Mouse (Mus musculus): ENCODE data around the gene Dip2b. TPM values are rescaled to one million over a fixed set of nuclear protein-coding genes. Genes with fewer than 3 reads are reported as not detected.
"Not testable (repeated sequence)": the region's sequence is repeated elsewhere in the genome, so short reads cannot be mapped to it uniquely, and the experiment has no call there.

The Dip2b gene
- polyA plus RNA-seq, 1 experiment from 2014 or later: 21.1 TPM

- H3K36me3 ChIP-seq (ENCODE audit: control insufficient read depth, insufficient read depth): 0 out of 2 replicates have a peak, but pooled peaks cover 4% of the 10 kb centered on the region
- ATAC-seq: no peak
- WGBS: 97% methylated on average over 6 of the region's 6 CpGs
- no peak overlapping the region for H3K4me3 ChIP-seq (replicated peaks; ENCODE audit: low read length)
- no peaks in the 10 kb centered on the region for H3K4me1 ChIP-seq (replicated peaks; ENCODE audit: control insufficient read depth, insufficient read depth, low read length)
- no peaks in the 10 kb centered on the region for H3K27me3 ChIP-seq (replicated peaks; ENCODE audit: control insufficient read depth, insufficient read depth, low read length)
- no peaks in the 10 kb centered on the region for H3K9me3 ChIP-seq (ENCODE audit: control insufficient read depth, low read length)
- H3K4me2 ChIP-seq (ENCODE audit: low read length): no peak overlapping the region
- H3K9ac ChIP-seq (replicated peaks; ENCODE audit: low read depth, low read length): no peak overlapping the region
- no peak overlapping the region for H3K27ac ChIP-seq (ENCODE audit: low read length)
Measured at GRCm38 (mm10) chr15:100241780-100242179, 203.3 kb downstream of the Dip2b start.

DNA sequence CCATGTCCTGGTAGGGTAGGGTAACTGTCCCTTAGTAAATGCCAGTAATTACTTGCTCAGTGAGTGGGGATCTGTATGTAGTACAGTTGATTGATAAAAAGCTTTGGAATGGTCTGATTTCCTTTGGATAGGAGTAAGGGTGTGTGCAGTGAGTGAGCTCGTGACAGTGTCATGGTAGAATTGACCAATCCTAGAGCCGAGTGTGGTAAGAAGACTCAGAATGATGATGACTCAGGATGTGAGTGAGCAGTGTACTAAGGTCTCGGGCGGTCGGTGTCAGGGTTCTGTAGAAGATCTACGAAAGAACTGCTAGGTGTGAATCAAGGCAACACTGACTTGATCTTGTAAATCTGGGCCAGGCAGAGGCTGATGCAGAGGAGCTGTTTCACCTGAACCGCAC lies 207.5 kb downstream of the Dip2b start:
- no peak for ATAC-seq
- H3K4me3 ChIP-seq (replicated peaks; ENCODE audit: low read length): no peak overlapping the region
- no peak overlapping the region for H3K4me2 ChIP-seq (ENCODE audit: low read length)
- H3K9ac ChIP-seq (replicated peaks; ENCODE audit: low read depth, low read length): no peak overlapping the region
- H3K36me3 ChIP-seq (ENCODE audit: control insufficient read depth, insufficient read depth): peaks cover 21% of the 10 kb centered on the region; the same call in 1 of the 2 replicates
- WGBS: 97% methylated on average over 7 of the region's 7 CpGs
- no peak overlapping the region for H3K27ac ChIP-seq (ENCODE audit: low read length)
- H3K9me3 ChIP-seq (ENCODE audit: control insufficient read depth, low read length): no peaks in the 10 kb centered on the region
- no peaks in the 10 kb centered on the region for H3K4me1 ChIP-seq (replicated peaks; ENCODE audit: control insufficient read depth, insufficient read depth, low read length)
- H3K27me3 ChIP-seq (replicated peaks; ENCODE audit: control insufficient read depth, insufficient read depth, low read length): no peaks in the 10 kb centered on the region

GRCm38 (mm10) chr15:100247296-100247695 lies 208.8 kb downstream of the Dip2b start:
- Histone ChIP-seq H3K27me3 (replicated peaks; ENCODE audit: control insufficient read depth, insufficient read depth, low read length) (no peaks in the 10 kb centered on the region), H3K36me3 (ENCODE audit: control insufficient read depth, insufficient read depth) (peaks cover 21% of the 10 kb centered on the region; the same call in 1 of the 2 replicates), H3K4me1 (replicated peaks; ENCODE audit: control insufficient read depth, insufficient read depth, low read length) (no peaks in the 10 kb centered on the region), H3K9ac (replicated peaks; ENCODE audit: low read depth, low read length) (no peak overlapping the region), H3K9me3 (ENCODE audit: control insufficient read depth, low read length) (no peaks in the 10 kb centered on the region), H3K4me3 (replicated peaks; ENCODE audit: low read length) (no peak overlapping the region), H3K4me2 (ENCODE audit: low read length) (no peak overlapping the region), H3K27ac (ENCODE audit: low read length) (no peak overlapping the region)
- WGBS: 93% methylated on average over 9 of the region's 9 CpGs
- ATAC-seq: no peak

GRCm38 (mm10) chr15:100248665-100249433 lies 210.4 kb downstream of the Dip2b start:
- Histone ChIP-seq H3K4me1 (replicated peaks; ENCODE audit: control insufficient read depth, insufficient read depth, low read length) (no peaks in the 10 kb centered on the region), H3K9ac (replicated peaks; ENCODE audit: low read depth, low read length) (no peak overlapping the region), H3K4me3 (replicated peaks; ENCODE audit: low read length) (no peak overlapping the region), H3K27ac (ENCODE audit: low read length) (no peak overlapping the region), H3K4me2 (ENCODE audit: low read length) (no peak overlapping the region), H3K36me3 (ENCODE audit: control insufficient read depth, insufficient read depth) (peaks cover 27% of the 10 kb centered on the region), H3K27me3 (replicated peaks; ENCODE audit: control insufficient read depth, insufficient read depth, low read length) (no peaks in the 10 kb centered on the region), H3K9me3 (ENCODE audit: control insufficient read depth, low read length) (no peaks in the 10 kb centered on the region)
- ATAC-seq: no peak
- 98% methylated on average over 6 of the region's 6 CpGs for WGBS

GRCm38 (mm10) chr15:100251153-100251780 lies 212.8 kb downstream of the Dip2b start:
- WGBS: 89% methylated on average over 6 of the region's 6 CpGs
- H3K4me3 ChIP-seq (replicated peaks; ENCODE audit: low read length): no peak overlapping the region
- no peak overlapping the region for H3K27ac ChIP-seq (ENCODE audit: low read length)
- ATAC-seq: no peak
- peaks cover 39% of the 10 kb centered on the region for H3K36me3 ChIP-seq (ENCODE audit: control insufficient read depth, insufficient read depth)
- H3K9ac ChIP-seq (replicated peaks; ENCODE audit: low read depth, low read length): no peak overlapping the region
- H3K9me3 ChIP-seq (ENCODE audit: control insufficient read depth, low read length): no peaks in the 10 kb centered on the region
- no peaks in the 10 kb centered on the region for H3K27me3 ChIP-seq (replicated peaks; ENCODE audit: control insufficient read depth, insufficient read depth, low read length)
- H3K4me2 ChIP-seq (ENCODE audit: low read length): no peak overlapping the region
- no peaks in the 10 kb centered on the region for H3K4me1 ChIP-seq (replicated peaks; ENCODE audit: control insufficient read depth, insufficient read depth, low read length)

GRCm38 (mm10) chr15:100256386-100256785 lies 217.9 kb downstream of the Dip2b start:
- H3K27me3 ChIP-seq (replicated peaks; ENCODE audit: control insufficient read depth, insufficient read depth, low read length): no peaks in the 10 kb centered on the region
- no peaks in the 10 kb centered on the region for H3K4me1 ChIP-seq (replicated peaks; ENCODE audit: control insufficient read depth, insufficient read depth, low read length)
- ATAC-seq: no peak
- no peak overlapping the region for H3K4me3 ChIP-seq (replicated peaks; ENCODE audit: low read length)
- 85% methylated on average over 6 of the region's 6 CpGs for WGBS
- H3K9ac ChIP-seq (replicated peaks; ENCODE audit: low read depth, low read length): no peak overlapping the region
- no peak overlapping the region for H3K27ac ChIP-seq (ENCODE audit: low read length)
- H3K9me3 ChIP-seq (ENCODE audit: control insufficient read depth, low read length): no peaks in the 10 kb centered on the region
- no peak overlapping the region for H3K4me2 ChIP-seq (ENCODE audit: low read length)
- H3K36me3 ChIP-seq (ENCODE audit: control insufficient read depth, insufficient read depth): peaks cover 32% of the 10 kb centered on the region

DNA sequence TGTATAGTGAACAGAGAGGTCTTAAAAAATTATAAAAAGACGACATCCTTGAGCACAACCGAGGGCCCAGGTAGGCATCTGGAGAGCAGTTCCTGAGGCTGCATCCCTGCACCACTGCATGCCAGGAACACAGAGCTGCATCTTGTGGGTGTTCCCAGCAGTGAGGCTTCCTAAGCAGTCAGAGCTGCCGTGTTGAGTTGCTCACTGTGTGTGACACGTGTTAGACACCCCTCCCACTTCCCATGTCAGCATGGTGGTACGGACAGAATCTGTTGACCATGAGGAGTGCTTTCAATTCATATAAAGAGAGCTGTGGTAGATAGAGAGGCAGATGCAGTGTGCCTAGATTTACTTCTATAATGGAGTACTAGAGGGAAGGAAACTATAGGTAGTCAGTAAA lies 218.8 kb downstream of the Dip2b start:
- ATAC-seq: no peak
- Histone ChIP-seq H3K9ac (replicated peaks; ENCODE audit: low read depth, low read length) (no peak overlapping the region), H3K4me2 (ENCODE audit: low read length) (no peak overlapping the region), H3K9me3 (ENCODE audit: control insufficient read depth, low read length) (no peaks in the 10 kb centered on the region), H3K27me3 (replicated peaks; ENCODE audit: control insufficient read depth, insufficient read depth, low read length) (no peaks in the 10 kb centered on the region), H3K4me1 (replicated peaks; ENCODE audit: control insufficient read depth, insufficient read depth, low read length) (no peaks in the 10 kb centered on the region), H3K27ac (ENCODE audit: low read length) (no peak overlapping the region), H3K4me3 (replicated peaks; ENCODE audit: low read length) (no peak overlapping the region), H3K36me3 (ENCODE audit: control insufficient read depth, insufficient read depth) (peaks cover 34% of the 10 kb centered on the region)
- 93% methylated on average over 5 of the region's 5 CpGs for WGBS

- Histone ChIP-seq H3K4me1 (replicated peaks; ENCODE audit: control insufficient read depth, insufficient read depth, low read length) (no peaks in the 10 kb centered on the region), H3K4me3 (replicated peaks; ENCODE audit: low read length) (no peak overlapping the region), H3K4me2 (ENCODE audit: low read length) (no peak overlapping the region), H3K36me3 (ENCODE audit: control insufficient read depth, insufficient read depth) (peaks cover 26% of the 10 kb centered on the region), H3K27me3 (replicated peaks; ENCODE audit: control insufficient read depth, insufficient read depth, low read length) (no peaks in the 10 kb centered on the region), H3K9ac (replicated peaks; ENCODE audit: low read depth, low read length) (no peak overlapping the region), H3K27ac (ENCODE audit: low read length) (no peak overlapping the region), H3K9me3 (ENCODE audit: control insufficient read depth, low read length) (no peaks in the 10 kb centered on the region)
- ATAC-seq: no peak
- 95% methylated on average over 7 of the region's 7 CpGs for WGBS
Measured at GRCm38 (mm10) chr15:100258646-100259425, 220.4 kb downstream of the Dip2b start.

DNA sequence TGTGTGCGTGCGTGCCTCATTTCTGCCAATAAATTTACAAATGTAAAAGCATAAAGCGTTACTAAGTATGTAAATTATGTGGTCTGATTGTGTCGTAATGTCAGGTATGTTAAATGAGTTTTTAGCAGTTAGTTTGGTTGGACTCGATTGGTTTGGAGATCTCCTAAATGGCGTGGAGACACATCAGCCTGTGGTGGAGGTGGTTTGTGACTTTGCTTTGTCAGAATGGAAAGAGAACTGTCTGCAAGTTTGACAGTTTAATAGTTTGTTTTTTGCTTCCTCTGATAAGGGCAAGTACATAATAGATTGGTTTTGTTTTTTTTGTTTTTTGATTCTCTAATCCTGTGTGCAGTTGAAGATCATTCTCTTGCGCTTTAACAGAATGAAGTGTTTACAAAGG lies 221.9 kb downstream of the Dip2b start:
- 93% methylated on average over 7 of the region's 7 CpGs for WGBS
- H3K9me3 ChIP-seq (ENCODE audit: control insufficient read depth, low read length); H3K4me2 ChIP-seq (ENCODE audit: low read length); H3K4me1 ChIP-seq (replicated peaks; ENCODE audit: control insufficient read depth, insufficient read depth, low read length); H3K27me3 ChIP-seq (replicated peaks; ENCODE audit: control insufficient read depth, insufficient read depth, low read length); H3K9ac ChIP-seq (replicated peaks; ENCODE audit: low read depth, low read length); H3K4me3 ChIP-seq (replicated peaks; ENCODE audit: low read length); ATAC-seq; H3K27ac ChIP-seq (ENCODE audit: low read length): not testable (repeated sequence)
- H3K36me3 ChIP-seq (ENCODE audit: control insufficient read depth, insufficient read depth): peaks cover 15% of the 10 kb centered on the region

All from forebrain, embryonic 16.5 days (tissue).